Mouse (Mus musculus) olfactory bulb, adult 2 months (tissue): ENCODE measurements around the gene Cd300lb. TPM values are rescaled to one million over a fixed set of nuclear protein-coding genes. Genes with fewer than 3 reads are reported as not detected.

Experiments
- H3K27ac ChIP-seq: fragments of 200-500 bp; 2 replicates; pipeline ENCODE4 v1.5.1; 2012; ENCODE audit warnings: low read depth, low read length; ENCODE audit not compliant: insufficient read depth
- H3K4me1 ChIP-seq: fragments of 200-500 bp; 2 replicates; pipeline ENCODE4 v1.6.1; 2012; ENCODE audit warnings: low read length; ENCODE audit not compliant: control insufficient read depth, insufficient read depth
- H3K4me3 ChIP-seq: fragments of 200-500 bp; 2 replicates; pipeline ENCODE4 v1.5.1; 2012; ENCODE audit warnings: mild to moderate bottlenecking, low read depth, low read length, moderate library complexity; ENCODE audit not compliant: insufficient read depth
- CTCF ChIP-seq: fragments of 200-500 bp; IDR thresholded peaks from 2 replicates; pipeline ENCODE4 v1.5.1; 2012; ENCODE audit warnings: low read depth, mild to moderate bottlenecking, low read length, moderate library complexity; ENCODE audit not compliant: insufficient read depth
- POLR2A ChIP-seq: fragments of 200-500 bp; IDR thresholded peaks from 2 replicates; pipeline ENCODE4 v1.6.1; 2012; ENCODE audit warnings: mild to moderate bottlenecking, low read depth, low read length, moderate library complexity; ENCODE audit not compliant: insufficient read depth
- WGBS: fragments of 180-500 bp; shearing (Covaris S2); methylation state at CpG from one replicate; pipeline ENCODE4 v1.1.7; 2018; 5-methylcytosine and 5-hydroxymethylcytosine counted together
- polyA plus RNA-seq: library from polyadenylated mRNA; stranded (reverse); fragments of >200 nt; gene quantifications from 2 replicates; pipeline ENCODE4 v1.2.4, GENCODE M21; 2012; ENCODE audit warnings: low replicate concordance; ENCODE audit not compliant: missing spikeins, insufficient read depth, insufficient read length

Gene Cd300lb
- polyA plus RNA-seq, 1 experiment = not detected

- WGBS = 41% methylated on average over 9 of the region's 9 CpGs
- peaks cover 12% of the 10 kb centered on the region for H3K4me1 ChIP-seq
Measured at GRCm38 (mm10) chr11:114875301-114875801, 58.8 kb downstream of the Cd300lb start.

GRCm38 (mm10) chr11:114874226-114875145, 59.7 kb downstream of the Cd300lb start:
- no peak overlapping the region for H3K4me3 ChIP-seq
- H3K4me1 ChIP-seq = peaks cover 12% of the 10 kb centered on the region
- H3K27ac ChIP-seq = no peak overlapping the region
- no peak for TF ChIP-seq POLR2A
- no peak for TF ChIP-seq CTCF
- 84% methylated on average over 9 of the region's 9 CpGs for WGBS

More at GRCm38 (mm10) chr11:114875301-114875801, 58.8 kb downstream of the Cd300lb start:
- no peak overlapping the region for H3K4me3 ChIP-seq
- no peak overlapping the region for H3K27ac ChIP-seq
- TF ChIP-seq POLR2A (no peak), CTCF (no peak)

DNA sequence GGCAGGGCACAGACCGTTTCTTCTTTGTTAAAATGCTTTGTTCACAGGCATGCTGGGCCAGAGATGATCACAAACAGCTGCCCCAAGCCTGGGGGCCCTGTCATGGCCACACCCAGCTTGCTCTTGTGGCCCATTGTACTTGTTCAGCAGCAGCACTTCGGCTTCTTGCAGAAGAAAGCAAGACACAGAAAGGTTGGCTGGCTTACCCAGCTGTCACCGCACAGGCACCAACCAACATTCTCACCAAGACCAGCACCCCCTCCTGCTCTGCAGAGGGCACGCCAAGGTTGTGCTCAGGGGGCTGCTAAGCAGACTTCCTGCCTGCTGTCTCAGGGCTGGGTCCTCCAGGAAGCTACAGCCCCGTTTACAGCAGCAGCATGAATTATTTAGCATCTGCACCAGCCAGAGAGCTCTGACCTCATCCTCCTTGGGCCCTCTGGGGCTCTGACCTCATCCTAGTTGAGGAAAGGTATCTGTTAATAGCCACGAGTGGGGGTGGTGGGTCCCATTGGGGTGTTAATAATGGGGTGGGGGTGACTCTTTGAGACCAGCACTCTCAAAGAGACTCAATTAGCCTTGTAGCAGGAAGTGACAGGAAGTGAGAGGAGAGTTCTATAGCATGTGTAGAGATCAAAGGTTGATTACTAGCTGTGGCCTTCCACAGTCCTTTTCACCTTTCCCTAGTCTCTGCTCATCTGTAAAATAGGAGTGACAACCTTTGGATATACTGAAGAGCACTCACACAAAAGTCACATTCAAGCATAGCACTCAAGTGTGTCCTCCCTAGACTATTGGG, 61.0 kb downstream of the Cd300lb start:
- Histone ChIP-seq H3K4me3 (no peak overlapping the region), H3K4me1 (peaks cover 12% of the 10 kb centered on the region), H3K27ac (no peak overlapping the region)
- 59% methylated on average over 6 of the region's 6 CpGs for WGBS
- TF ChIP-seq CTCF = no peak
- TF ChIP-seq POLR2A = no peak

Other genes with a start within 250 kb of the Cd300lb start
- not detected in 2 replicates for gene Dnaic2, start 207.0 kb downstream of the Cd300lb start, polyA plus RNA-seq
- gene Kif19a, start 169.0 kb downstream of the Cd300lb start, polyA plus RNA-seq = not detected in 2 replicates
- gene Btbd17, start 138.4 kb downstream of the Cd300lb start, polyA plus RNA-seq = not detected in 2 replicates
- gene Gpr142, start 135.5 kb downstream of the Cd300lb start, polyA plus RNA-seq = not detected in 2 replicates
- gene Gprc5c, start 83.2 kb downstream of the Cd300lb start, polyA plus RNA-seq = not detected in 2 replicates
- gene Cd300a, start 44.3 kb downstream of the Cd300lb start, polyA plus RNA-seq = not detected in 2 replicates
- not detected in 2 replicates for gene Cd300c, start 34.8 kb upstream of the Cd300lb start, polyA plus RNA-seq
- gene Cd300ld, start 55.5 kb upstream of the Cd300lb start, polyA plus RNA-seq = not detected in 2 replicates
- not detected in 2 replicates for gene Cd300c2, start 67.5 kb upstream of the Cd300lb start, polyA plus RNA-seq
- not detected in 2 replicates for gene Cd300ld2, start 81.8 kb upstream of the Cd300lb start, polyA plus RNA-seq
- gene Cd300ld4, start 92.6 kb upstream of the Cd300lb start, polyA plus RNA-seq = not detected in 2 replicates
- not detected in 2 replicates for gene Cd300ld5, start 103.4 kb upstream of the Cd300lb start, polyA plus RNA-seq
- not detected in 2 replicates for gene Cd300ld3, start 114.0 kb upstream of the Cd300lb start, polyA plus RNA-seq
- gene Cd300e, start 127.8 kb upstream of the Cd300lb start, polyA plus RNA-seq = not detected in 2 replicates
- not detected in 2 replicates for gene Rab37, start 157.0 kb upstream of the Cd300lb start, polyA plus RNA-seq
- gene Cd300lf, start 199.6 kb upstream of the Cd300lb start, polyA plus RNA-seq = not detected in 2 replicates
- gene Slc9a3r1, start 229.0 kb upstream of the Cd300lb start, polyA plus RNA-seq = 241 TPM in 1 of 2 replicates, not detected in the other